Mouse (Mus musculus) olfactory bulb, adult 2 months (tissue): ENCODE measurements around the gene Aebp2.
"Not testable (repeated sequence)": the region's sequence is repeated elsewhere in the genome, so short reads cannot be mapped to it uniquely, and the experiment has no call there.

ENCODE experiments used
- CTCF ChIP-seq: fragments of 200-500 bp; IDR thresholded peaks from 2 replicates; pipeline ENCODE4 v1.5.1; 2012; ENCODE audit warnings: low read depth, mild to moderate bottlenecking, low read length, moderate library complexity; ENCODE audit not compliant: insufficient read depth
- POLR2A ChIP-seq: fragments of 200-500 bp; IDR thresholded peaks from 2 replicates; pipeline ENCODE4 v1.6.1; 2012; ENCODE audit warnings: mild to moderate bottlenecking, low read depth, low read length, moderate library complexity; ENCODE audit not compliant: insufficient read depth

DNA sequence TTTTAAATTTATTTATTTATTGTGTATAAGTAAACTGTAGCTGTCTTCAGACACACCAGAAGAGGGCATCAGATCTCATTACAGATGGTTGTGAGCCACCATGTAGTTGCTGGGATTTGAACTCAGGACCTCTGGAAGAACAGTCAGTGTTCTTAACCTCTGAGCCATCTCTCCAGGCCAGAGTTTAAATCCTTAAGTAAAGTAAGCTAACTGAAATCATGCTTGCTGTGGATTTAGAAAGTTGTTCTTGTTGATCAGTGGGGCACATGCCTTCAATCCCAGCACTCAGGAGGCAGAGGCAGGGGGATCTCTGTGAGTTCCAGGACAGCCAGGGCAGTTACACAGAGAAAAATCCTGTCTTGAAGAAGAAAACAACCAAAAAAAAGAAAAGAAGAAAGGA is 43.5 kb upstream of the Aebp2 start:
- TF ChIP-seq CTCF, POLR2A: not testable (repeated sequence)
